Mouse (Mus musculus) olfactory bulb, adult 2 months (tissue): ENCODE data around the gene Cemip. TPM values are rescaled to one million over a fixed set of nuclear protein-coding genes. Genes with fewer than 3 reads are reported as not detected.

ENCODE experiments used
- H3K27ac ChIP-seq: fragments of 200-500 bp; 2 replicates; pipeline ENCODE4 v1.5.1; 2012; ENCODE audit warnings: low read depth, low read length; ENCODE audit not compliant: insufficient read depth
- H3K4me1 ChIP-seq: fragments of 200-500 bp; 2 replicates; pipeline ENCODE4 v1.6.1; 2012; ENCODE audit warnings: low read length; ENCODE audit not compliant: control insufficient read depth, insufficient read depth
- H3K4me3 ChIP-seq: fragments of 200-500 bp; 2 replicates; pipeline ENCODE4 v1.5.1; 2012; ENCODE audit warnings: mild to moderate bottlenecking, low read depth, low read length, moderate library complexity; ENCODE audit not compliant: insufficient read depth
- CTCF ChIP-seq: fragments of 200-500 bp; IDR thresholded peaks from 2 replicates; pipeline ENCODE4 v1.5.1; 2012; ENCODE audit warnings: low read depth, mild to moderate bottlenecking, low read length, moderate library complexity; ENCODE audit not compliant: insufficient read depth
- POLR2A ChIP-seq: fragments of 200-500 bp; IDR thresholded peaks from 2 replicates; pipeline ENCODE4 v1.6.1; 2012; ENCODE audit warnings: mild to moderate bottlenecking, low read depth, low read length, moderate library complexity; ENCODE audit not compliant: insufficient read depth
- WGBS: fragments of 180-500 bp; shearing (Covaris S2); methylation state at CpG from one replicate; pipeline ENCODE4 v1.1.7; 2018; 5-methylcytosine and 5-hydroxymethylcytosine counted together
- polyA plus RNA-seq: library from polyadenylated mRNA; stranded (reverse); fragments of >200 nt; gene quantifications from 2 replicates; pipeline ENCODE4 v1.2.4, GENCODE M21; 2012; ENCODE audit warnings: low replicate concordance; ENCODE audit not compliant: missing spikeins, insufficient read depth, insufficient read length

The Cemip gene
- polyA plus RNA-seq, 1 experiment = not detected

GRCm38 (mm10) chr7:84044581-84045290 is 41.6 kb downstream of the Cemip start:
- WGBS = 77% methylated on average over 4 of the region's 4 CpGs
- no peak for TF ChIP-seq POLR2A
- no peak overlapping the region for H3K27ac ChIP-seq
- no peak overlapping the region for H3K4me3 ChIP-seq
- H3K4me1 ChIP-seq = no peaks in the 10 kb centered on the region

DNA sequence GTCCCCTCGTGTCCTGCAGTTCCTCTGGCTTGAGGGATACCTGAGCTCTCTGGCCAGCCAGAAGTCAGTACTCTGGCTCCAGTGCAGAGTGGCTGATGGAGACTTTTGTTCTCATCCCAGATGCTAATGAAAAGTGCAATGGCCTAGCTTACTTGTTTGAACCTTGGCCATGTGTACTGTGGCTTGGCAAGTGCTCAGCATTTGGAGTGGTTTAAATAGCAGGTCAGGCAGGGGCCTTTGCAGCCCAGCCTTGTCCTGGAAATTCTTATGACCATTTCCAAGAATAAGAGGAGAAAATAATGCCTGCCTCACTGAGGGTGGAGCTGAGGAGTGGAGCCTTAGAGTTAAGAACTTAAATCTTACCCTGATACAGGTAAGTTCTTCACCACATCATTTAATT is 43.6 kb downstream of the Cemip start:
- Histone ChIP-seq H3K4me1 (no peaks in the 10 kb centered on the region), H3K4me3 (no peak overlapping the region), H3K27ac (no peak overlapping the region)
- TF ChIP-seq CTCF (no peak), POLR2A (no peak)
- WGBS = 71% methylated on average over 1 of the region's 1 CpGs

DNA sequence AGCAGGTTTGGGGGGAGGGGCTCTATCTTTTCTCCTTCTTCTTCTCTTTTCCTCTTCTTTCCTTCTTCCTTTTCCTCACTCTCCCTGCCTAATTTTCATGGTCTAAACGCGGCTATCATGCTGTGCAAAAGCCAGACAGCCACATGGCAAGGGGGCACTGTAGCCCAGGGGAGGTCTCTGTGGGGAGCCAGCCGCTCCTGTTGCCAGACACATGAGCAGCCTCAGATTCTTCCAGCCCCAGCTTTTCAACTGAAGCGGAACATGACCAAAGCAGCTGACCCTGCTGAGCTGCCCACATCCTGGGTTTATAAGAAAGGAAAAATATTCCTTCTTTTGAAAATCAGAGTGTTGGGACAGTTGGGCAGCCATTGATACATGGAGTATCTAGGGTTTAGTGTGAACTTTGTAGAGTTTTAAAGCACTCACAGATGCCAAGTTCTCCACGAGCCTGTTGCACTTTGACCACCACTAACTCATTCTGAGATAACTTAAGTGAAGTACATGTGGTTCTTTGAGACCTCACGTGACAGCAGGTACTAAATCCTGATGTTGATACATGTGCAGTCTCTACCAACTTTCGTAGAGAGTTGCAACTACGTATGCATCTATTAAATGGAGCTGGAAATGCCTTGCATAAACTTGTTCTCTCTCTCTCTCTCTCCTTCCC is 46.3 kb downstream of the Cemip start:
- TF ChIP-seq CTCF = no peak
- no peak for TF ChIP-seq POLR2A
- Histone ChIP-seq H3K27ac (no peak overlapping the region), H3K4me3 (no peak overlapping the region), H3K4me1 (no peaks in the 10 kb centered on the region)
- WGBS = 78% methylated on average over 8 of the region's 8 CpGs

DNA sequence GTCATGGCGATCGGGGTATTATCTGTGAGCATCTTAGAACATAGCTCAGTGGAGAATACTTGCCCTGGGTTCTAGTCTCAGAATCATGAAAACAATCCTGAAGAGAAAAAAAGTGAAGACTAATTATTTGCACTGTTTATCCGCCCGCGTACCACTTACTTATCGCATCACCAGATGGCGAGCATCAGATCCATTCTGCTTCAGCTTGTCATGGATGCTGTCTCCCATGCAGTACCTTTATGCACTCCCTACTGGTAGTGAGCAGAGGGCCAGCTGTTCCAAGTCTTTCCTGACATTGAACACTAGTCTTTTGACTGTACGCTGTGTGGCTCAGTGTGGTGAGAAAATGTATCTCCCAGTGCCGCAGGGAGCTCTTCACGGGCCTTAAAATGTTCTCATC is 47.7 kb downstream of the Cemip start:
- Histone ChIP-seq H3K4me3 (no peak overlapping the region), H3K27ac (no peak overlapping the region), H3K4me1 (no peaks in the 10 kb centered on the region)
- WGBS = 91% methylated on average over 10 of the region's 10 CpGs
- TF ChIP-seq CTCF = no peak
- no peak for TF ChIP-seq POLR2A

- 91% methylated on average over 1 of the region's 1 CpGs for whole genome bisulfite sequencing
- TF ChIP-seq CTCF (no peak), POLR2A (no peak)
- no peak overlapping the region for H3K27ac ChIP-seq
- H3K4me1 ChIP-seq = peaks cover 16% of the 10 kb centered on the region
- H3K4me3 ChIP-seq = no peak overlapping the region
These were observed 53.5 kb downstream of the Cemip start for GRCm38 (mm10) chr7:84032831-84033230.

DNA sequence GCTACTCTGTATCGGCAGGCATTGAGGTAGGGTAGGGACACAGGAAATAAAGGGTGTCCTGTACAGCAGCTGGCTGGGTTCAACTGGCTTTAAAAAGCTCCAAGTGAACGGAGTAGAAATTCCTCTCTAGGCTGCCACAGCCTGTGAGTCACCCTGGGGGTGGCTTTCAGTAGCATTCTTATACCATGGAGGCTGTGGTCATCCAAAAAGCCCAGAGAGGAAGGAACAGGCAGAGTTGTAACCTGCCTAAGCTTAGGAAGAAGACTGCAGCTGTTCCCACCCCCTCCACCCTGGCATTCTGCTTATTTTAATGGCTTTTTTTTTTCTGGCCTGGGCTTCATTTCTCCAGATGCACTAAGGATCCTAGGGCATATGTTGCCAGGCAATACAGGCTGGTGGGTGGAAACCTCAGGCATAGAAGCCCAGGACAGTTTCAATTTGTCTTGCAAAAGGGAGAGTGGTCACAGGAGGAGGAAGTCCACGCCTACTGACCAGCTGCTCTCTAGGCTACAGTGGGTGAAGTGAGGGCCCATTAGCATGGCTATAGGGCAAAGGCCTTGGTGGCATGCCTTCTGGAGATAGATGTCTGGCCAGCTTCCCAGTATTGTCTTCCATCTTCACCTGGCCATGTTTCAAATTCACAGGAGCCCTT is 57.1 kb downstream of the Cemip start:
- 28% methylated on average over 3 of the region's 3 CpGs for WGBS
- Histone ChIP-seq H3K4me3 (no peak overlapping the region), H3K27ac (no peak overlapping the region), H3K4me1 (peaks cover 16% of the 10 kb centered on the region)
- TF ChIP-seq POLR2A (no peak), CTCF (no peak)

- Histone ChIP-seq H3K27ac (no peak overlapping the region), H3K4me3 (no peak overlapping the region), H3K4me1 (peaks cover 15% of the 10 kb centered on the region)
- TF ChIP-seq POLR2A (no peak), CTCF (no peak)
- 81% methylated on average over 4 of the region's 4 CpGs for WGBS
These were observed 57.9 kb downstream of the Cemip start for GRCm38 (mm10) chr7:84028368-84028767.

DNA sequence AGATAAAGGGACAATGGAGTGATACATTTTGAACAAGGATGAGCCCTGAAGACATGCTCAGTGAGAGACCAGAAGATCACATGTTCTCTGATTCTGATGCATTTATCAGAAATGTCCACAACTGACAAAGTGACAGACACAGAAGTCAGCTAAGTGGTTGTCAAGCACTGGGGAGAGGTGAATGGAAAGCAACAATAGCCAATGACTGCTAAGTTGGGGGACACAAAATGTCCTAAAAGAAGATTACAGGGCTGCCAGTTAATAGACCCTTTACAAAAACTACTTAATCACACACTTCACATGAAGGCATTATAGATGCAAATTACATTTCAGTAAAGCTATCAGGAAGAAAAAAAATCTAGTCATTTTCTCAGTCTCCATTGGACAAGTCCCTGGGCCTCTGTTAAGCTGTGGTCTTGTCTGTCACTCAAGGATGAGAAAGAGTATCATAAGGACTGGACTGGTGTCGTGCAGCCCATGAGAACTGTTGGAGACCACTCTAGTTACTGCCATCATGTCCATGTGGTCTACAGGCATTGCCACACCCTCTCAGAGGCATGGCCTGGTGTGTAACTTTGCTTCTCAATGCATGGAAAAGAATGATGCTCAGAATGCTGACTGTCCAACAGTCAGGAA is 59.2 kb downstream of the Cemip start:
- no peak for TF ChIP-seq CTCF
- no peak for TF ChIP-seq POLR2A
- no peak overlapping the region for H3K27ac ChIP-seq
- no peak overlapping the region for H3K4me3 ChIP-seq
- 79% methylated on average over 1 of the region's 1 CpGs for WGBS
- H3K4me1 ChIP-seq = peaks cover 11% of the 10 kb centered on the region

GRCm38 (mm10) chr7:84026090-84026489 is 60.2 kb downstream of the Cemip start:
- TF ChIP-seq POLR2A (no peak), CTCF (no peak)
- no peak overlapping the region for H3K27ac ChIP-seq
- H3K4me1 ChIP-seq = peaks cover 11% of the 10 kb centered on the region
- H3K4me3 ChIP-seq = no peak overlapping the region
- 93% methylated on average over 4 of the region's 4 CpGs for WGBS
